Mouse (Mus musculus): ENCODE data around the gene Rgcc. TPM values are rescaled to one million over a fixed set of nuclear protein-coding genes. Genes with fewer than 3 reads are reported as not detected.

Gene Rgcc
- polyA plus RNA-seq, 2 experiments from 2014 or later: 27.5 to 38.3 TPM

- ATAC-seq: no peak
Measured at GRCm38 (mm10) chr14:79275870-79276395, 25.5 kb downstream of the Rgcc start.

- no peak for ATAC-seq
Measured at GRCm38 (mm10) chr14:79275441-79275840, 26.0 kb downstream of the Rgcc start.

GRCm38 (mm10) chr14:79273697-79274477, 27.6 kb downstream of the Rgcc start:
- no peak for ATAC-seq

- ATAC-seq: no peak
Measured at GRCm38 (mm10) chr14:79272991-79273390, 28.5 kb downstream of the Rgcc start.

GRCm38 (mm10) chr14:79272188-79272694, 29.2 kb downstream of the Rgcc start:
- ATAC-seq: no peak

GRCm38 (mm10) chr14:79269551-79269950, 31.9 kb downstream of the Rgcc start:
- no peak for ATAC-seq

- no peak for ATAC-seq
Measured at GRCm38 (mm10) chr14:79267878-79268277, 33.6 kb downstream of the Rgcc start.

GRCm38 (mm10) chr14:79267382-79267781, 34.1 kb downstream of the Rgcc start:
- ATAC-seq: no peak

- ATAC-seq: no peak
Measured at GRCm38 (mm10) chr14:79266408-79266807, 35.0 kb downstream of the Rgcc start.

GRCm38 (mm10) chr14:79265738-79266137, 35.7 kb downstream of the Rgcc start:
- ATAC-seq: no peak

- ATAC-seq: no peak
Measured at GRCm38 (mm10) chr14:79263321-79263720, 38.1 kb downstream of the Rgcc start.

GRCm38 (mm10) chr14:79262677-79263076, 38.8 kb downstream of the Rgcc start:
- ATAC-seq: no peak

- ATAC-seq: no peak
Measured at GRCm38 (mm10) chr14:79259062-79259779, 42.2 kb downstream of the Rgcc start.

GRCm38 (mm10) chr14:79256656-79257055, 44.8 kb downstream of the Rgcc start:
- no peak for ATAC-seq

GRCm38 (mm10) chr14:79255786-79256185, 45.7 kb downstream of the Rgcc start:
- ATAC-seq: no peak

- no peak for ATAC-seq
Measured at GRCm38 (mm10) chr14:79251727-79252285, 49.6 kb downstream of the Rgcc start.

GRCm38 (mm10) chr14:79244571-79244970, 56.9 kb downstream of the Rgcc start:
- ATAC-seq: no peak

GRCm38 (mm10) chr14:79243038-79243883, 58.2 kb downstream of the Rgcc start:
- peak; percentile 96 for ATAC-seq

- ATAC-seq: no peak
Measured at GRCm38 (mm10) chr14:79242386-79242720, 59.1 kb downstream of the Rgcc start.

- ATAC-seq: no peak
Measured at GRCm38 (mm10) chr14:79241656-79242385, 59.6 kb downstream of the Rgcc start.

GRCm38 (mm10) chr14:79241057-79241570, 60.3 kb downstream of the Rgcc start:
- no peak for ATAC-seq
